Mouse (Mus musculus) limb, embryonic 14.5 days (tissue): ENCODE measurements at regions not wholly inside any gene's neighbourhood (a gene's known extent, or its start where the extent isn't known, plus 50 kb on each side); places are given as distances from the start of the nearest gene placed in this dataset.

ENCODE experiments used
- ATAC-seq: fragments of 200-750 bp; cut with Nextera tagmentation; 2 replicates; pipeline ENCODE4 v1.8.0; 2017; ENCODE audit warnings: low read depth, moderate number of reproducible peaks, moderate TSS enrichment; ENCODE audit not compliant: low FRiP score
- DNase-seq: peaks from one replicate; pipeline ENCODE4 v3.0.0-alpha.2; 2015; ENCODE audit warnings: low spot score
- H3K27ac ChIP-seq: fragments of 300-500 bp; sonication (generic); replicated peaks from 2 replicates; pipeline ENCODE4 v1.5.1; 2014; ENCODE audit warnings: low read depth, mild to moderate bottlenecking, low read length, moderate library complexity, mixed read lengths
- H3K27me3 ChIP-seq: fragments of 300-500 bp; sonication (generic); 2 replicates; pipeline ENCODE4 v1.6.1; 2014; ENCODE audit warnings: low read length, mixed read lengths; ENCODE audit not compliant: control insufficient read depth, insufficient read depth
- H3K36me3 ChIP-seq: fragments of 300-500 bp; sonication (generic); 2 replicates; pipeline ENCODE4 v1.6.1; 2014; ENCODE audit warnings: mild to moderate bottlenecking, low read length, moderate library complexity, mixed read lengths; ENCODE audit not compliant: control insufficient read depth, insufficient read depth
- H3K4me1 ChIP-seq: fragments of 300-500 bp; sonication (generic); 2 replicates; pipeline ENCODE4 v1.6.1; 2014; ENCODE audit warnings: antibody characterized with exemption, low read length, mixed read lengths; ENCODE audit not compliant: control insufficient read depth, insufficient read depth
- H3K4me2 ChIP-seq: fragments of 300-500 bp; sonication (generic); replicated peaks from 2 replicates; pipeline ENCODE4 v1.6.1; 2014; ENCODE audit warnings: low read depth, mild to moderate bottlenecking, low read length, moderate library complexity; ENCODE audit not compliant: severe bottlenecking
- H3K4me3 ChIP-seq: fragments of 300-500 bp; sonication (generic); replicated peaks from 2 replicates; pipeline ENCODE4 v1.5.1; 2014; ENCODE audit warnings: low read length
- H3K9ac ChIP-seq: fragments of 300-500 bp; sonication (generic); 2 replicates; pipeline ENCODE4 v1.6.1; 2014; ENCODE audit warnings: mild to moderate bottlenecking, low read depth, low read length, moderate library complexity; ENCODE audit not compliant: severe bottlenecking
- H3K9me3 ChIP-seq: fragments of 300-500 bp; sonication (generic); 2 replicates; pipeline ENCODE4 v1.6.1; 2016; ENCODE audit warnings: low read length; ENCODE audit not compliant: control insufficient read depth
- POLR2A ChIP-seq: fragments of 200-500 bp; IDR thresholded peaks from 2 replicates; pipeline ENCODE4 v1.8.0; 2012; ENCODE audit warnings: inconsistent platforms, mild to moderate bottlenecking, moderate library complexity, borderline replicate concordance; ENCODE audit not compliant: insufficient read depth, insufficient read length; ENCODE audit errors: extremely low read depth
- WGBS: fragments of 180-500 bp; shearing (Covaris S2); extraction: QIAGEN DNeasy Blood & Tissue Kit; methylation state at CpG from one replicate; pipeline ENCODE4 v1.1.7; 2014; 5-methylcytosine and 5-hydroxymethylcytosine counted together

GRCm38 (mm10) chr10:67483371-67483770 lies 51.9 kb upstream of the Egr2 start:
- DNase-seq: no peak
- TF ChIP-seq POLR2A: no peak
- H3K36me3 ChIP-seq: no peaks in the 10 kb centered on the region

GRCm38 (mm10) chr10:67484091-67484745 lies 51.1 kb upstream of the Egr2 start:
- ATAC-seq: no peak
- no peaks in the 10 kb centered on the region for H3K27me3 ChIP-seq

More at GRCm38 (mm10) chr10:67483371-67483770, 51.9 kb upstream of the Egr2 start:
- H3K27me3 ChIP-seq: no peaks in the 10 kb centered on the region
- no peak overlapping the region for H3K4me2 ChIP-seq
- no peak overlapping the region for H3K9ac ChIP-seq
- H3K9me3 ChIP-seq: peaks cover 10% of the 10 kb centered on the region
- H3K4me3 ChIP-seq: no peak overlapping the region
- ATAC-seq: no peak
- H3K27ac ChIP-seq: no peak overlapping the region
- H3K4me1 ChIP-seq: no peaks in the 10 kb centered on the region
- WGBS: 75% methylated on average over 7 of the region's 7 CpGs

More at GRCm38 (mm10) chr10:67484091-67484745, 51.1 kb upstream of the Egr2 start:
- peaks cover 10% of the 10 kb centered on the region for H3K9me3 ChIP-seq
- no peaks in the 10 kb centered on the region for H3K36me3 ChIP-seq
- H3K4me3 ChIP-seq: no peak overlapping the region
- WGBS: 88% methylated on average over 3 of the region's 3 CpGs
- no peak for TF ChIP-seq POLR2A
- DNase-seq: no peak
- no peak overlapping the region for H3K4me2 ChIP-seq
- H3K4me1 ChIP-seq: no peaks in the 10 kb centered on the region
- no peak overlapping the region for H3K27ac ChIP-seq
- H3K9ac ChIP-seq: no peak overlapping the region
